Mouse (Mus musculus) R1 (cell line): ENCODE measurements at regions not wholly inside any gene's neighbourhood (a gene's known extent, or its start where the extent isn't known, plus 50 kb on each side); places are given as distances from the start of the nearest gene placed in this dataset.
A peak's percentile ranks its signal among the peaks of the same experiment; 100 is the strongest.

Source experiments
- DNase-seq: peaks from one replicate; pipeline ENCODE4 v3.0.0-alpha.2; 2018; ENCODE audit warnings: low read depth, low spot score

GRCm38 (mm10) chr5:118815783-118816182 lies 255.3 kb downstream of the Med13l start:
- peak; percentile 96 for DNase-seq

- no peak for DNase-seq
Measured at GRCm38 (mm10) chr5:118818294-118818693, 257.8 kb downstream of the Med13l start.

DNA sequence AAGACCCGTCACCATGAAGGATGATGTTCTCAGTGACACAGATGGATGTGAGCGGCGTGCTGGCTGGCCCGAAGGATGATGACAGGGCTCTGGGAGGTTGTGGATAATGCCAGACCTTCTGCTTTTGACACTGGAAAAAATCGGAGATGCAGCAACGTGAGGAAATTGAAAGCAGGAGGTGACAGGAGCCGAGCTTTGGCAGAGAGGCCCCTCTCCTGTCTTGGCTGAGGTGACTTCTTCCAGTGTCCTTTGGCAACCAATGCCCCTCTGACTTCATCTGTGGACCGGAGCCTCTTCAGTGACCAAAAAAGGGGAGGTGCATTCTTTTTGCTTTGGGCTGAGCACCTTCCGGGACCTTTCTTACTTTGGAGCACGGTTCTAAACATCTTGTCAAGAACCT lies 264.3 kb downstream of the Med13l start:
- no peak for DNase-seq

- no peak for DNase-seq
Measured at GRCm38 (mm10) chr5:118829031-118829698, 268.7 kb downstream of the Med13l start.

DNA sequence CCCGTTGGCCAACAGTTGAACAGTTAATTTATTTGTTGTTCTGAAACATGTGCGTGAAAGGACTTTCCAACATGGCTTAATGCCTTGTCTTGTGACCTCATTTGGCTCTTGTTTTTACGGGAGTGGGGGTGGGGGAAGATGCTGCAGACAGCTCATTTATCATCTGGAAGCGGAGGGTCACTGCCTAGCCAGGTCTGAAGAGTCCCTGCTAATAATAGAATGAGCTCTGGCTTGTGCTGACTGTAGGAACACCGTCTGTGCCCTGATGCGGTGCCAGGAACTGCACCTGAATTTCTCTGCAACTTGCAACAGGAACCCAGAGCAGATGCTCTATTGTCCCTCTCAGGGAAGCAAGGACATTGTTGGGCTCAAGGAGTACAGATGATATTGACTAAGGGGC lies 272.2 kb downstream of the Med13l start:
- no peak for DNase-seq

DNA sequence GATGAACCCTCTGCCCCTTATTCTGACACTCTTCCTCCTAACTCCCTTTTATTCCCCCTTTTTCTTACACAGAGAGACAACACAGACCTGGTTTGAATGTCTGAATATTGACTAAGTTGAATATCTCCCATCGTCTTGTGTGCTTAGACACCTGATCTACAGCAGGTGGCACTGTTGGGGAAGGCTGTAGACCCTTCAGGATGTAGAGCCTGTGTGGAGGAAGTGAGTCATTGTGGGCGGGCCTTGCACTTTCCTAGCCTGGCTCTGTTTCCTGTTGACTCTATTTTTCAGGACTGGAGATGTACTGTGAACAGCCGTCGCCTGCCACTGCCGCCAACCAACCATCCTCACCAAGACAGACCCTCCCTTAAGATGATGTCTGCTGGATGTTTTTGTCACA lies 273.6 kb downstream of the Med13l start:
- DNase-seq, result peak; percentile 94

GRCm38 (mm10) chr5:118837001-118837400 lies 276.5 kb downstream of the Med13l start:
- peak; percentile 65 for DNase-seq

DNA sequence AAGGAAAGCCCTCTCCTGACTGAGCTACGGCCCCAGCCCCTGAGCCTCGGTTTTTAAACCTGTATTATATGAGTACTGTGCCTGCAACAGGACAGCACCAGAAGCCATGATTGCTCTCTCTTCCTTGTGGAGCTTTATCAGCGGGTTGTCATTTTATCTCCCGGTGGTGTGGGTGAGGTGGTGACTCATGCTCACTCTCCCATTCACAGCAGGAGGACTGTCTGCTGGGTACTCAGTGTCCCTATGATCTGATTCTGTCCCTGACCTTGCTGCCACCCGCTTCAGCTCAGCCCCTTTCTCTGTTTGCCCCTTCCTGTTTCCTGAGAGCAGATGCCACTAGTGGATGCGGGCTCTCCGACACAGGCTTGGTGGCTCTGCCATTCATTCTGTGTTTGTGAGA lies 277.9 kb downstream of the Med13l start:
- no peak for DNase-seq

GRCm38 (mm10) chr5:118839916-118840315 lies 279.4 kb downstream of the Med13l start:
- peak; percentile 56 for DNase-seq

- DNase-seq, result no peak
Measured at GRCm38 (mm10) chr5:118841210-118842016, 280.9 kb downstream of the Med13l start.

GRCm38 (mm10) chr5:118842017-118842396 lies 281.5 kb downstream of the Med13l start:
- no peak for DNase-seq

DNA sequence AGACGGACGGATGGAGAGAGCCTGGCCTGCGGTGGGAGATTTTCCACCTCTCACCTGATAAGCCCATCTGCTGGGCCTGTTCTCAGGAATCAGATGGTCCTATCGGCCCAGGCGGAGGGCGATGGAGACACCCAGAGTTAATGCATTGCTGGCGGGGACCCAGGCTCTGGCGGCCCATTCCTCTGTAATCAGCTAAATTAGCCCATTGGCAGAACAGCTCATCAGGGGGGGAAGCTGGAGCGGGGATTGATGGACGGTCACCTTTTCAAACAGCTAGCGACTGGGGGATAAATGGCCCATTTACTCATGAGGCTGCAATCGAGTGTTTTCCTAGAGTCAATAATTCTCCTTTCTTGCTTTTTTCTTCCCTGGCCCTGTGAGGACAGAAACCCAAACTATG lies 296.5 kb downstream of the Med13l start:
- DNase-seq, result no peak

- DNase-seq, result no peak
Measured at GRCm38 (mm10) chr5:118861143-118861847, 300.8 kb downstream of the Med13l start.

- DNase-seq, result no peak
Measured at GRCm38 (mm10) chr5:118867511-118867910, 307.0 kb downstream of the Med13l start.

DNA sequence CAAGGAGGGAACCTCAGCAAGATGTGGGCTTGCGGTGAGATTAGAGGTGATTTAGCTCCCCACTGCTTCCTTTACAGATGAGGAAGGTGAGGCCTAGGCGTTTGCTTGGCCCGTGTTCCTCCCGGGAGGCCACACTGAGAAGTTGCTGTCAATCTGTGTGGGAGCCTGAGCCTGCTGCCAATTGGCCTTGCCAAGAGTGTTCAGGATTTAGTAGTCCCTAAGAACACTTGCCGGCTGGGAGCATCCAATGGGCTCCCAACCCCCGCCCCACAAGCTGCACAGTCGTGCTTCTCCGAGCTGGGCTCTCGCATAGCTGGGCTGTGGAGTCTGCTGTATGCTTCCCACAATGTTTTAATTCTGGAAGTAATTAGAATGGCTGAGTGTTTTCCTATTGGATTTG lies 308.9 kb downstream of the Med13l start:
- no peak for DNase-seq

DNA sequence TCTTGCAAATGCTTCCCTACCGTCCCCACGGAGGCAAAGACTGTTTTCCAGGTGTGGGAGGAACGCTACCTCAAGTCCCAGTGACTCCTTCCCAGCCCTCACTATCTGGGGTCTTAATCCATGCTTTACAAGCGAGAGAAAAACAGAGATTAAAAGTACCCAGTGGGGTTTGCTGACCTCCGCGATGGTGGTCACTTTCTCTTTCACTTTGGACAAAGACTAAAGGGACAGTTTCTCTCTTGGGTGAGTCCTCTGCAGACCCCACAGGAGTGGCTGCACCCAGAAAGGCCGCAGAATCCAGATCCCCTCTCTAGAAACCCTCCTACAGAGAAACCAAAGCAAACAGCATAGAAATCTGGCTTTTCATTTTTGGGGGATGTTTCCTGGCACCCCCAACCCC lies 313.4 kb downstream of the Med13l start:
- DNase-seq, result no peak

- DNase-seq, result no peak
Measured at GRCm38 (mm10) chr5:118875096-118875637, 314.7 kb downstream of the Med13l start.

GRCm38 (mm10) chr5:118876586-118877312 lies 316.3 kb downstream of the Med13l start:
- no peak for DNase-seq

GRCm38 (mm10) chr5:118877313-118877669 lies 316.8 kb downstream of the Med13l start:
- peak; percentile 54 for DNase-seq

- DNase-seq, result no peak
Measured at GRCm38 (mm10) chr5:118877831-118878230, 317.4 kb downstream of the Med13l start.

GRCm38 (mm10) chr5:118878722-118879121 lies 318.2 kb downstream of the Med13l start:
- no peak for DNase-seq
